Mouse (Mus musculus) heart, embryonic 14.5 days (tissue): Measurements from ENCODE around the gene Smtnl2. TPM values are rescaled to one million over a fixed set of nuclear protein-coding genes. Genes with fewer than 3 reads are reported as not detected.

Experiments used
- ATAC-seq: fragments of 200-750 bp; cut with Nextera tagmentation; 2 replicates; pipeline ENCODE4 v1.8.0; 2017; ENCODE audit warnings: low read depth, moderate TSS enrichment; ENCODE audit not compliant: insufficient number of reproducible peaks, insufficient read depth, low FRiP score
- H3K27ac ChIP-seq, 2 experiments: fragments of 200-500 bp in 1 of 2; fragments of 300-500 bp in 1 of 2; sonication (generic) in 1 of 2; replicated peaks in 1 of 2; 2 replicates each; pipeline ENCODE4 v1.5.1; 2012 to 2014; ENCODE audit warnings: low read depth in 2 of 2, low read length in 2 of 2, control low read depth in 1 of 2, mild to moderate bottlenecking in 1 of 2, mixed read lengths in 1 of 2; ENCODE audit not compliant: control insufficient read depth in 1 of 2, insufficient read depth in 1 of 2
- H3K27me3 ChIP-seq: fragments of 300-500 bp; sonication (generic); 2 replicates; pipeline ENCODE4 v1.6.1; 2014; ENCODE audit warnings: mild to moderate bottlenecking, low read length, control low read depth; ENCODE audit not compliant: control insufficient read depth, insufficient read depth
- H3K36me3 ChIP-seq: fragments of 300-500 bp; sonication (generic); 2 replicates; pipeline ENCODE4 v1.6.1; 2014; ENCODE audit warnings: mild to moderate bottlenecking, control low read depth, low read length, mixed read lengths; ENCODE audit not compliant: control insufficient read depth, insufficient read depth
- H3K4me1 ChIP-seq, 2 experiments: fragments of 200-500 bp in 1 of 2; fragments of 300-500 bp in 1 of 2; sonication (generic) in 1 of 2; 2 replicates each; pipeline ENCODE4 v1.6.1; 2012 to 2014; ENCODE audit warnings: low read length in 2 of 2, control low read depth in 1 of 2, mixed read lengths in 1 of 2; ENCODE audit not compliant: control insufficient read depth in 2 of 2, insufficient read depth in 2 of 2
- H3K4me2 ChIP-seq: fragments of 300-500 bp; sonication (generic); 2 replicates; pipeline ENCODE4 v1.6.1; 2014; ENCODE audit warnings: mild to moderate bottlenecking, low read length
- H3K4me3 ChIP-seq, 2 experiments: fragments of 200-500 bp in 1 of 2; fragments of 300-500 bp in 1 of 2; sonication (generic) in 1 of 2; 2 replicates each; pipeline ENCODE4 v1.5.1; 2012 to 2014; ENCODE audit warnings: low read length in 2 of 2, mild to moderate bottlenecking in 2 of 2, control low read depth in 1 of 2, low read depth in 1 of 2, moderate library complexity in 1 of 2; ENCODE audit not compliant: control insufficient read depth in 1 of 2, insufficient read depth in 1 of 2
- H3K9ac ChIP-seq: fragments of 300-500 bp; sonication (generic); 2 replicates; pipeline ENCODE4 v1.6.1; 2014; ENCODE audit warnings: mild to moderate bottlenecking, low read length
- H3K9me3 ChIP-seq: fragments of 300-500 bp; sonication (generic); 2 replicates; pipeline ENCODE4 v1.6.1; 2016; ENCODE audit warnings: low read length, control low read depth; ENCODE audit not compliant: control insufficient read depth
- WGBS: fragments of 180-500 bp; shearing (Covaris S2); extraction: QIAGEN DNeasy Blood & Tissue Kit; methylation state at CpG from one replicate; pipeline ENCODE4 v1.1.7; 2014; 5-methylcytosine and 5-hydroxymethylcytosine counted together
- polyA plus RNA-seq: library from polyadenylated mRNA; unstranded; fragments of >200 nt; fragmentation: Nextera tagmentation; extraction: Ambion mirVana; gene quantifications from 2 replicates; pipeline ENCODE4 v1.2.1, GENCODE M21; 2014

The Smtnl2 gene
- polyA plus RNA-seq, 1 experiment from 2014 or later = 122 TPM

GRCm38 (mm10) chr11:72407081-72407480, 4.4 kb downstream of the Smtnl2 start:
- Histone ChIP-seq H3K27me3 (no peaks in the 10 kb centered on the region), H3K4me2 (peak overlapping the region; percentile 73), H3K36me3 (peaks cover 31% of the 10 kb centered on the region), H3K9ac (peak overlapping the region; percentile 67), H3K4me3 (peak overlapping the region; percentile 31 to 93), H3K9me3 (no peaks in the 10 kb centered on the region), H3K4me1 (peaks cover 60 to 73% of the 10 kb centered on the region in 2 experiments), H3K27ac (peak overlapping the region; percentile 95 to 96)
- ATAC-seq = no peak
- WGBS = 3% methylated on average over 3 of the region's 3 CpGs

GRCm38 (mm10) chr11:72406079-72406675, 5.3 kb downstream of the Smtnl2 start:
- WGBS = 26% methylated on average over 8 of the region's 8 CpGs
- Histone ChIP-seq H3K4me3 (peak overlapping the region in 1 of 2 experiments; percentile 93; a peak in 2 of 4 replicates), H3K9ac (peak overlapping the region; percentile 67), H3K27ac (peak overlapping the region; percentile 4 to 96; a peak in 3 of 4 replicates), H3K9me3 (no peaks in the 10 kb centered on the region), H3K36me3 (peaks cover 40% of the 10 kb centered on the region), H3K4me1 (peaks cover 59 to 77% of the 10 kb centered on the region in 2 experiments), H3K27me3 (no peaks in the 10 kb centered on the region), H3K4me2 (peak overlapping the region; percentile 73)
- no peak for ATAC-seq

DNA sequence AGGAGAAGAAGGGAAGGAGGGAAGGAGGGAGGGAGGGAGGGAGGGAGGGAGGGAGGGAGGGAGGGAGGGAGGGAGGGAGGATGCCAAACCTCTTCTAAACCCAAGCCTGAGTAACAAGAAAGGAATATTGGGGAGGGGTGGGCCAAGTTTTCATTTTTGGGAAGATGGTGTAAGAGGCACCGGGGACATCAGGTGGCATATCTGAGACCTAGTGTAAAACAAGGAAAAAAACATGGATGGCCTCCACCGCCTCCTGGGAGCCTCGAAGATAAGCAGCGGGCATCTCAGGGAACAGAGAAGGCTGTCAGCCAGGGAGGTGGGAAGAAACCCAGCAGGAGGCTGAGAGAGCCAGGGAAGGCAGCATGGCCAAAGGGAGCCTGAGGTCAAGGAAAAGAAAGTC, 6.0 kb downstream of the Smtnl2 start:
- H3K4me1 ChIP-seq = peaks cover 59 to 77% of the 10 kb centered on the region in 2 experiments
- H3K4me2 ChIP-seq = peak overlapping the region; percentile 73
- H3K36me3 ChIP-seq = peaks cover 47% of the 10 kb centered on the region
- H3K27me3 ChIP-seq = no peaks in the 10 kb centered on the region
- no peak for ATAC-seq
- 21% methylated on average over 4 of the region's 4 CpGs for WGBS
- peak overlapping the region; percentile 67 for H3K9ac ChIP-seq
- no peak overlapping the region for H3K4me3 ChIP-seq
- H3K27ac ChIP-seq = peak overlapping the region; percentile 4 to 96; a peak in 3 of 4 replicates
- no peaks in the 10 kb centered on the region for H3K9me3 ChIP-seq

DNA sequence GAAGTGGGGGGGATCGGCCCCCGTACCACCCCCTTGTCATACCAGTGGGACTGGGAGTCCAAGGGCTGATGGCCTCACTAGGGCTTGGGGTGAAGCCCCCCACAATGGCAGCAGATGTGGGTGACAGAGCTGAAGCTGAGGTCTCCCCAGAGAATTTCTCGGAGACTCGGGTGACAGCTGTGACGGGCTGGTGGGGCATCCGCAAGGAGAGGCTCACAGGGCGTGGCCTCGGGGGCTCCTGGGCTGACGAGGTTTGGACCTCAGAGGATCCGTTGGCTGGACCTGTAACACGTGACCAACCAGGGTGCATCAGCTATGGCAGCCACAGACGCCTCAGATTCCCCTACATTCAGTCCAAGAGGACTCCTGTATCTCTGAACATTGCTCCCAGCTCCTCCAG, 8.5 kb downstream of the Smtnl2 start:
- H3K36me3 ChIP-seq = peaks cover 72% of the 10 kb centered on the region
- no peak for ATAC-seq
- H3K4me3 ChIP-seq = no peak overlapping the region
- H3K4me2 ChIP-seq = no peak overlapping the region
- H3K9ac ChIP-seq = no peak overlapping the region
- no peak overlapping the region for H3K27ac ChIP-seq
- no peaks in the 10 kb centered on the region for H3K27me3 ChIP-seq
- no peaks in the 10 kb centered on the region for H3K9me3 ChIP-seq
- 86% methylated on average over 12 of the region's 12 CpGs for WGBS
- peaks cover 44 to 71% of the 10 kb centered on the region in 2 experiments for H3K4me1 ChIP-seq

DNA sequence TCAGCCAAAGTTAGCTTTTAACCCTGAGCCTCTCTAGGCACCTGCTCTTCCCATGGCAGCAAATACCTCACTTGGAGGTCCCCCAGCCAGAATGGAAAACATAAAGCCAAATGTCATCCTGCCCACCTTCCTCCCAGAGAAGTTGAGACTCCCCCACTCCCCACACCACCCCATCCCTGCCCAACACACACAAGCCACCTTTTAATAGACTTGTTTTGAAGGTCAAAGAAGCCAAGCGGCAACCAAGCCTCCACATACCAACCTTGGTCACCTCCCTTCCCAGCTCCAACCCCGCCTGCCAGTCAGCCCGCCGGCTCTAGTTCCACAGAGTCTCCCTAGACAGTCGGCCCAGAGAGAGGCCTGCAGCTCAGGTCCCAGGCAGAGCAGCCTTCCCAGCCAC, 9.5 kb downstream of the Smtnl2 start:
- H3K36me3 ChIP-seq = peaks cover 78% of the 10 kb centered on the region
- H3K9ac ChIP-seq = peak overlapping the region; percentile 42; the same call in 1 of the 2 replicates
- peak overlapping the region; percentile 7 to 35; a peak in 2 of 4 replicates for H3K27ac ChIP-seq
- 32% methylated on average over 5 of the region's 5 CpGs for WGBS
- H3K4me1 ChIP-seq = peaks cover 47 to 73% of the 10 kb centered on the region in 2 experiments
- H3K4me2 ChIP-seq = no peak overlapping the region
- no peaks in the 10 kb centered on the region for H3K27me3 ChIP-seq
- H3K9me3 ChIP-seq = no peaks in the 10 kb centered on the region
- no peak for ATAC-seq
- H3K4me3 ChIP-seq = no peak overlapping the region

DNA sequence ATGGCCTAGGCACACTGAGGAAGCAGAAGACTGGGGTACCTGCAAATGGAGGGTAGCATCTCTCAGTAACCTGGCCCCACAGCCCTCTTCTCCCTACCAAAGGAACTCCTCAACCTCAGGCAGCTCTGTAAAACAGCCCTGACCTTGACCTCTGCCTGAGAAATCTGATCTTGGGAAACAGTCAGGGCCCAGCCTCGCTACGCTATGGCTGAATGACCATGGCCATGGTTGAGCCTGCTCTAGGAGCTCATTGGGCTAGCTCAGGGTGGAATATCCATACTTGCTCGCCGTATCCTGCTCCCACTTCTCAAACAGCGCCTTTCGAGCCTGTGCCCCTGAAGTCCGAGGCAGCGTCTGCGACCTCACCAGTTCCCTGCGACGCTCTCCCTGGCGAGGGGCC, 10.4 kb downstream of the Smtnl2 start:
- ATAC-seq = no peak
- Histone ChIP-seq H3K27ac (no peak overlapping the region), H3K36me3 (peaks cover 87% of the 10 kb centered on the region), H3K9me3 (no peaks in the 10 kb centered on the region), H3K4me2 (no peak overlapping the region), H3K4me3 (no peak overlapping the region), H3K4me1 (peaks cover 49 to 73% of the 10 kb centered on the region in 2 experiments), H3K27me3 (no peaks in the 10 kb centered on the region), H3K9ac (no peak overlapping the region)
- WGBS = 88% methylated on average over 12 of the region's 12 CpGs

GRCm38 (mm10) chr11:72397811-72398525, 13.5 kb downstream of the Smtnl2 start:
- peak overlapping the region; percentile 81 to 90 for H3K27ac ChIP-seq
- 76% methylated on average over 8 of the region's 8 CpGs for WGBS
- H3K9me3 ChIP-seq = no peaks in the 10 kb centered on the region
- H3K4me1 ChIP-seq = peaks cover 50 to 74% of the 10 kb centered on the region in 2 experiments
- peaks cover 90% of the 10 kb centered on the region for H3K36me3 ChIP-seq
- no peak overlapping the region for H3K4me3 ChIP-seq
- ATAC-seq = no peak
- H3K9ac ChIP-seq = peak overlapping the region; percentile 31; the same call in 1 of the 2 replicates
- no peaks in the 10 kb centered on the region for H3K27me3 ChIP-seq
- H3K4me2 ChIP-seq = no peak overlapping the region
